Mouse (Mus musculus) R1 (cell line): Measurements from ENCODE around the gene Prok1.

Source experiments
- DNase-seq: peaks from one replicate; pipeline ENCODE4 v3.0.0-alpha.2; 2018; ENCODE audit warnings: low read depth, low spot score

Gene Prok1

GRCm38 (mm10) chr3:107188226-107188899 is 51.1 kb downstream of the Prok1 start:
- DNase-seq, result peak; percentile 18

DNA sequence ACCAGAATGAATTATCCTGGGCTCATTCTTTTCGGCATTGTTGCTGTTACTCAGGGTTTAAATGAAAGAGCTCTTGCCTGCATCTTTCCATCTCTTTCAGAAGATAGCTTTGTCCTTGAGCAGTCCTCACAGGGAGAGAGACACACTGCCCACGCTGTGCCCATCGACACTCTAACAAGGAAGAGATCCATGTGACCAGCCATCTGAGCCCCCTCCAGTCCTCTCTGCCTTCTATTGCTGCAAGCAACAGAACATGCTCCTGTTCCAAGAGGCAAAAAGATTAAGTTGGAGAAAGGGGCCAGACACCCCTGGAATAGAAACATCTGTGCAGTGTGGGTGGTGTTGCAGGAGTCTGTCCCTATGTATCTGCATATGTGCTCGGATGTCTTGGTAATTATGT is 52.5 kb downstream of the Prok1 start:
- DNase-seq, result no peak

DNA sequence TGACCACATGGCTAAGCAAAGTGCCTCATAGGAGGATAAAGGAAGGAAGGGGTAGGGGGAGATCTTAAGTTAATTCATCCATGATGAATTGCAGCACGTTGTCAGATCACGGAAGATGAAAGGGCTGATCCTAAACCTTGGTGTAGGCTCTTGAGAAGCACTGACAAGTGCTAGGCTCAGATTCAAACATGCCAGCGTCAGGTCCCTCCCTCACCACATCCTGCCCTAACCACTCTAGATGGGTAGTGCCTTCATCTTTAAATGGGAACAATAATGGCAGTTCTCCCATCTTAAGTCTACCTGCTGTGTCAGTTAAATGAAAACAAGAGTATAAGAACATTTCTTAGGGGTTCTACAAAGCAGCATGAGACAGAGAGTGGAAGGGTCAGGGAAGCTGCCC is 53.9 kb downstream of the Prok1 start:
- no peak for DNase-seq

GRCm38 (mm10) chr3:107183178-107183577 is 56.3 kb downstream of the Prok1 start:
- no peak for DNase-seq
